Mouse (Mus musculus) frontal cortex, postnatal 25 days (tissue): Measurements from ENCODE around the gene Mospd3.
A peak's percentile ranks its signal among the peaks of the same experiment; 100 is the strongest.
"Not testable (repeated sequence)": the region's sequence is repeated elsewhere in the genome, so short reads cannot be mapped to it uniquely, and the experiment has no call there.

ENCODE experiments used
- DNase-seq, 2 experiments: peaks; one replicate each; pipeline ENCODE4 v3.0.0; 2022; ENCODE audit warnings: low spot score in 2 of 2

The Mospd3 gene

DNA sequence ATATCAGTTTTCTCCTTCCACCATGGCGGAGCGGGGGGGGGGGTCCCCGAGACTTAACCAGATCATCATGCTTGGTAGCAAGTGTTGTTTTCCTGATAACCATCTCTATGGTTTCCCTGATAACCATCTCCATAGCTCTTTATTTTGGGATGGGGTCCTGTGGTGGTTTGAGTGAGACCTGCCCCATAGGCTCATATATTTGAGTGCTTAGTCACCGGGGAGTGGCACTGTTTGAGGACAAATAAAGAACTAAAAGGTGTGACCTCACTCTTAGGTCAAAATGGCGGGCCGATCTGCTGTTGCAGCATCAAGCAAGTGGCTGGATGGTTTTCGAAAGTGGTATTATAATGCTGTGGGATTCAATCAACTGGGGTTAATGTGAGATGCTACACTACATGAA lies 14.5 kb upstream of the Mospd3 start:
- no peak for DNase-seq

DNA sequence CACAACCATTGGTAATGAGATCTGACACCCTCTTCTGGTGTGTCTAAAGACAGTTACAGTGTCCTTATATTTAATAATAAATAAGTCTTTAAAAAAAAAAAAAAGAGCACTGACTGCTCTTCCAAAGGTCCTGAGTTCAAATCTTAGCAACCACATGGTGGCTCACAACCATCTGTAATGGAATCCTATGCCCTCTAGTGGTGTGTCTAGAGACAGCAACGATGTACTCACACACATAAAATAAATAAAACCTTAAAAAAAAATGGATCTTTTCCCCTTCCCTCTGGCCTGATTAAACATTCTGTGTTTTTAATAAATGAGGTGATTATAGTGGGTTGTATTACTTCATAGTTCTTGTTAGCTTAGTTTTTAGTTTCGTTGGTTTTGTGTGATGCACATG lies 14.1 kb upstream of the Mospd3 start:
- not testable (repeated sequence) for DNase-seq

DNA sequence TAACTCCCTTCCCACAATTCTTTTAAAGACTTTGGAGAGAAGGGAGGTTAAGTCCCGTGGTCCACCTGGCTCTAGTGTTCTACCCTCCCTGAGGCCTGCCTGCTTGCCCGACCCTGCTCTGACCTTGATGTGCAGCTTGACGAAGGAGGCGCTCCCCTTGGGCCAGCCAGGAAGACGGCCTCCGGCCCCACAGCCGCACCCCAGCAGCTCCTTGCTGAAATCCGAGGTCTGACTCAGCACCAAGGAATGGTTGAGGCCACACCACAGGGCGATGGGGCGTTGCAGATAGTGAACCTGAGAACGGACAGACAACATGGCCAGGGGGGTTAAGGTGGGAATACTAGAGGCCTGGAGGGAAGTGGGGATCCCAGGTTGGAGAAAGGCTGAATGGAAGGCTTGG lies 12.7 kb upstream of the Mospd3 start, which contains the start of gene Pcolce:
Pcolce (minus strand) TSS at position 235 of the 400 bp plus-strand sequence.
- DNase-seq = no peak

DNA sequence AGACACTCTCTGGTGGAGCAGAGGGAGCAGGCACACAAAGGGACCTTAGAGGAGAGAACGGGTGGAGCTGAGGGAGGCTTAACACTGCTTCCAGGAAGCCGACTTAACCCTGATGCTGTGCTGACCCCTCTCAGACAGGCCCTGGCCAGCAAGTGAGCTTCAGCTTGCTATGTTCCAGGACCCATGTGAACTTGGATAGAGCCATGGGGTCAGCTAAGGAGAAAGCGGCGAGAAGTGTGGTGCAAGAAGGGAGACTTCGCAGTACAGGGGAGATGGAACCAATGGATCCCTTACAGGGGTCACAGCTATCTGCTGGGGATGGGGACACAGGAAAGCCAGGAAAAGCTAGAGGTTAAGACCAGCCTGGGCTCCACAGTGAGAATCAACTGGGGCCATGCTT lies 12.2 kb upstream of the Mospd3 start:
- no peak for DNase-seq

DNA sequence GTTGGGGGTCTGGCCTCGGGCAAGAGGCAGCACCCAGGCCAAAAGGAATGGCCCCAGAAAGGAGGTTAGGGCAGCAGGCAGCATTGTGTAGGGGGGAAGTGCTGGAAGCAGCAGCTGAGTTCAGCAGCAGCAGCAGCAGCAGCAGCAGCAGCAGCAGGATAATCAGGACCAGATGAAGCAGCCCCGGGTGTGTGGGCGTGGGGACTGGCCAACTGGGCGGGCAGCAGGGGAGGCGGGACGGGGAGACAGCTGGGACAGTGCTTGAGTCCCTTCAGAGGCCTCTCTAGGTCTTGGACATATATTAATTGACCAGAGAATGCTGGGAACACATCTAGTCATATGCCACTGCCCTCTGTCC lies 10.4 kb upstream of the Mospd3 start:
- DNase-seq = no peak

DNA sequence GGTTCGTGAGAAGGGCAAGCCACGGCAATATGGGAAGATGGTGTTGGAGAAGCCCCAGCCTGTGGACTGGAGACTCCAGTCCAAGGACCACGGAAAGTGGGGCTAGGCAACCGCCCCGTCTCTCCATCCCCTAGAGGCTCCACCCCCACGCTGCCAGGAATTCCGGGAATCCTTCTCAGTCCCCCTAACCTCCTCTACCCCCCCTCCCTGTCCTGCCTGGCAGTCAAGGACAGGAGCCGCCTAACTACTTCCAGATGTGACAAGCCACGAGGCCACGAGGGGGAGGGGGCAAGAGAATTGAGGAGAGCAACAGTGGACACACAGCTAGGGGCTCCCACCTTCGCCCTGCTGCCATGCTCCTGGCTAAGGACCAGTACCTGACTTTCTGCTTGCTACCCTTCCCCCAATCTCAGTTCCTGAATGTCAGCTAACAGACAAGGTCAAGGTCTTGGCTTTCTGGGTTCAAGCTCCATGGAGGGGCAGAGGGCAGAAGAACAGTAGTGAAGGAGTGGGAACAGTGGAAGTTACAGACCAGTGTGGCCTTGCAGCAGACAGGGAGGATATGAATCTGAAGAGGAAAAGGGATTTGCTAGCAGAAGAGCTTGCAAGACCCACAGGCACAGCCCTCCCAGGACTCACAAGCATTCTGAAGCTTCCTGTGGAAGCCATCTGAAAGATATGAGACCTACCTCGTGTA lies 9.8 kb upstream of the Mospd3 start:
- DNase-seq = no peak

DNA sequence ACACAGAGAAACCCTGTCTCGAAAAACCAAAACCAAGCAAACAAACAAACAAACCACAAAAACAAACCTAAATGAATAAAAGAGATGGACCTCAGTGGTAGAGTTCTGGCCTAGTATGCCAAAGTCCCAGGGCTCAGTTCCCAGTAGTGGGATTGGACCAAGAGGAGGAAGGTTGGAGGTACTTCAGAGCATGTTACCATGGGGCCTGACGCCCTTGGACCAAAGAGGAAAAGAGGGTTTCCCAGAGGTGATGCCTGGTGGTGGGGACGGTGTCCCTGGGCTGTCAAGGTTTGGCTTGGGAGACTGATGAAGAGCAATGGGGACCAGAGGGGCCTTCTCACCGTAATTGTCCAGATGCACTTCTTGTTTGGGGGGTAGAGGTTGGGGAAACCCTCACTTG lies 9.2 kb upstream of the Mospd3 start:
- DNase-seq = no peak

DNA sequence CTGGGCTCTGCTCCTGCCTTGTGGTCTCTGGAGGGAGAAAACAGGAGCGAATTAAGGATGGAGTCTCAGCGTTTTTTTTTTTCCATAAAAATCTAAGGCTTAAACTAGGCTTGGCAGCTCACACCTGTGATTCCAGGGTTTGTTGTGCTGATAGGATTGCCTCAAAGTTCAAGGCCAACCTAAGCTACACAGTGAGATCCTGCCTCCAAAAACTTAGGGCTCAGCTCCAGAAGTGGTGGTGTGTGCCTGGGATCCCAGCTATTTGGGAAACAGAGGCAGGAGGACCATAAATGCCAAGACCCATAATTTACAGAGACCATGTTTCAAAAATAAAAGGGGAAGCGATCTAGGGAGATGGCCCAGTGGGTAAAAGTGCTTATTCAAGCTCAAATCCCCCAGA lies 8.4 kb upstream of the Mospd3 start:
- no peak for DNase-seq

DNA sequence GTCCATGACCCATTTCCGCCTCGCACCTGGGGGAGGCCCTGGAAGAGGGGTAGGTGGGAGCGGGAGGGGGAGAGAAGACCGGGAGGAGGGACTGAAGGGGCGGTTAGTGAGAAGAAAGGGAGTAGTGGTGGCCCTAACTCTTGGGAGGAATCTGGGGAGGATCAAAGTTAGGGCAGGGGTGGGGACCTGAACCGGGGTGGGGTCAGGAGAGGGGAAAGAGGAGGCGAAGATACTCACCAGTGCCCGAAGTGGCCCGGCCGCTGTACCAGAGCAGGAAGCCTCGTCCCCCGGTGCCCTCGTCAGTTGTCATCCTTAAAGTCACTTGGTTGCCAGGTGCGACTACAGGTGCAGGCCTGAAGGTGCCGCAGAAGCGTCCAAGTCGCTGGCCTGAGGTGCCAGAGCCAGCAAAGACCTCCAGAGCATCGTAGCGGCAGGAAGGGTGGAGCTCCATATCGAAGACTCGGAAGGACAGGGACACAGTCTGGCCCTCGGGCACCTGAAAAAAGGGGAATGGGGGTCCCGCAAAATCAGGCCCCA lies 7.9 kb upstream of the Mospd3 start:
- DNase-seq = no peak

DNA sequence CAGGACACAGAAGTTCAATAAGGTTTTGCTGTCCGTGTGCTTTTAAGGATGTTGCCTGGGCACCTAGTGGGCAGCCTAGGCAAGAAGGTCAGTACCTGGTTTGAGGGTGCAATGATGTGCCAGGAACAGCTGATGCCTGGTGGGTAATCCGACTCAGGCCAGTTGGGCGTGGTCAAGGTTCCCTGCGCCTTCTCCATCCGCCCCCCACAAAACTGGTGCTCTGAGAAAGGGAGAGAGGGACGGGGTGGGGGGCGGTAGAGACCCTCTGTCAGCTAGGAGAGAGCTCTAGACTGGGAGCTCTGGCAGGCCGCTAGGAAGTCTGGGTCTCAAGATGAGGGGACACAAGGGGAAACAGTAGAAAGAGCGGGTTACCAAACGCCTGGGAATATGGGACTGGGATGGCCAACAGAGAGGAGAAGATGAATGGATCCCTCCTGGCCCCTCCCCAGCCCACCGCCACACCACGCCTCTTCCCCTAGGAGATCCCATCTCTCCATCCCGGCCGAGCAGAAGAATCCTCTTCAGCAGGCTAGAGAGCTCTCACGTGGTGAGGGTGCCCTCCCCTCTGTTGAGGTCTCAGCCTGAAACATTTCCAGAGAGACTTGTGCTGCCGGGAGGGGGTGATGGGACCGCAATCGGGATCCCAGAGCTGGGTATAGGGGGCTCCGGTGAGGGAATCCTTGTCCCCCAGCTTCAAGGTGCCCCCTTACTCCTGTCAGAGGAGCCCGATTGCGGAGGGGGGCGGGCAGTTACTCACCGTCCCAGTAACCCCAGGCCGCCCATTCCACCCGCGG lies 7.2 kb upstream of the Mospd3 start:
- DNase-seq = no peak

DNA sequence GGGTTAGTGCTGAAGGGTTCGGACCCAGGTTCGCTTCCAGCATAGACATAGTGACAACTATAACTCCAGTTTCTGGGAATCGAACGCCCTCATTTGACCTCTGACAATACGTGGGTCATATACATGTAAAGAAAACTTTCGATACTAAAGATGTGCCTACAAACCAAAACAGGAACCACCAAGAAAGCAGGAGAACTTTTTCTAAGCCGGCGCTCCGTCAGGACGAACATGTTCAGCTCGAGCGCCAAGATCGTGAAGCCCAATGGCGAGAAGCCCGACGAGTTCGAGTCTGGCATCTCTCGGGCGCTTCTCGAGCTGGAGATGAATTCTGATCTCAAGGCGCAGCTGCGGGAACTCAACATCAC lies 489 bp upstream of the Mospd3 start:
- no peak for DNase-seq

DNA sequence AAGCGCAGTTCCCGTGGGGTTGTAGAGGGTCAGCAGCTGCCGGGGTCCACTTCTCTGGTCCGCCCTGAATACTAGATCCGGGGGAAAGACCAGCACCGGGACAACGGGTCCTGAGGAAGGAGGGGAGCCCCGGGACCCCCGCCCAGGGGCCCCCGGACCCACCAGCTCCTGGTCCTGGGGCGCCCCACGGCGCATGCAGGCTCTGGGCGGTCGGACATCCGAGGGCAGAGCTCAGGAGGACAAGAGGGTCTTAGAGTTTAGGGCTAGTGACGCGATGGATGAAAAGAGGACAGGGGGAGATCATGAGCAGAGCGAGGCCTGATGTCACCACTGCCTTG lies 608 bp downstream of the Mospd3 start:
- no peak for DNase-seq

DNA sequence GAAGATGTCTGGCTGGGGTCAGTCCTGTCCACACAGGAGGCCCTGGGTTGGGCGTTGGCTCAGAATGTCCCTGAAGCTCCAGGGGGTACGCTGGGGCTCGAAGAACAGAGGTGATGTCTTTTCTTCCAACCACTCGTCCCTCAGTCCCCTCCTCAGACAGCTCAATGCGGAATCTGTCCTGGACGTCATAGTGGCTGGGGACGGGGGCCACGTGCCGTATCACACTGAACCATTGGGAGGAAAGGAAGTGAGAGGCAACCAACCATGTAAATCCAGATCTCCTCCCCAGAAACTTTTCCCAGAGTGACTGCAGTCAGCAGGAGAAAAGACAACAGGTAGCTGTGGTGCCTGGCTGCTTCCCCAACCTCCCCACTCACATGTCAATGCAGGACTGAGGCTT lies 1.3 kb downstream of the Mospd3 start:
- no peak for DNase-seq

DNA sequence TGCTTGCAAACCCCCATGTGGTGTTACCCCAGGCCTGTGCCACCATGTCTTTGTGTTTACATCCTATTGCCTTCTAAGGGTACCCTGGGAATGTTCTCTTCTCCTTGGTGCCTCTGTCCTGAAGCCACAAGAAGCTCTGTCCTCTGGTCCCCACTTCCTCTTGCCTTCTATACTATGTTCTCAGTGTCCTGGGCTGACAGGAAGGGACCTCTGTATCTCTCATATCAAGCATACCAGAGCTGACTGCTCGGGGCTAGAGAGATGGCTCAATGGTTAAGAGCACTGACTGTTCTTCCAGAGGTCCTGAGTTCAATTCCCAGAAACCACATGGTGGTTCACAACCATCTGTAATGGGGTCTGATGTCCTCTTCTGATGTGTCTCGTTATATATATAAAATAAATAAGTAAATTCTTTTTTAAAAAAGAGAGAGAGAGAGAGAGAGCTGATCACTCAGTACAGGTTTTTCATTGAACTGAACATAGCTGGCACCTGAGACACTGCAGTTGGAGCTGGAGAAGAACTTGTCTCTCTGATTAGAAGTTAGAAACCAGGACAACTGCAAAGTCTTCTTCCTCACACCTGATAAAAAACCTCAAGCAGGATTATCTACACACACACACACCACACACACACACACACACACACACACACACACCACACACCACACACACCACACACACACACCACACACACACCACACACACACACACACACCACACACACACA lies 2.6 kb downstream of the Mospd3 start:
- no peak for DNase-seq

DNA sequence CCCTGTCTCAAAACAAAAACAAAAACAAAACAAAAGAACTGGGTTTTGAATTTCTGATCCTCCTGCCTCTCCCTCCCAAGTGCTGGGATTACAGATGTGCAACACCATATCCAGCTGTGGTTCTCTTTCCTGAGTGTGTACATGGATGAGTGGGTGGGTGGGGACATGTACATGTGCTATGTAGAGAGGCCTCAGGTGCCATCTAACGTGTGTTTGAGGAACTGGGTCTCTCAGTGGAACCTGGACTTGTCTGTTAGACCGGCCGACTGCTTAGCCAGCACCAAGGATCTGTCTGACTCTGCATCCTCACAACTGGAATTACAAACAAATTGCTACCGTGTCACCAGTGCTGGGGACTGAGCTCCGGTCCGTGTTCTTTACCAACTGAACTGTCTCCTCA lies 3.2 kb downstream of the Mospd3 start:
- no peak for DNase-seq

DNA sequence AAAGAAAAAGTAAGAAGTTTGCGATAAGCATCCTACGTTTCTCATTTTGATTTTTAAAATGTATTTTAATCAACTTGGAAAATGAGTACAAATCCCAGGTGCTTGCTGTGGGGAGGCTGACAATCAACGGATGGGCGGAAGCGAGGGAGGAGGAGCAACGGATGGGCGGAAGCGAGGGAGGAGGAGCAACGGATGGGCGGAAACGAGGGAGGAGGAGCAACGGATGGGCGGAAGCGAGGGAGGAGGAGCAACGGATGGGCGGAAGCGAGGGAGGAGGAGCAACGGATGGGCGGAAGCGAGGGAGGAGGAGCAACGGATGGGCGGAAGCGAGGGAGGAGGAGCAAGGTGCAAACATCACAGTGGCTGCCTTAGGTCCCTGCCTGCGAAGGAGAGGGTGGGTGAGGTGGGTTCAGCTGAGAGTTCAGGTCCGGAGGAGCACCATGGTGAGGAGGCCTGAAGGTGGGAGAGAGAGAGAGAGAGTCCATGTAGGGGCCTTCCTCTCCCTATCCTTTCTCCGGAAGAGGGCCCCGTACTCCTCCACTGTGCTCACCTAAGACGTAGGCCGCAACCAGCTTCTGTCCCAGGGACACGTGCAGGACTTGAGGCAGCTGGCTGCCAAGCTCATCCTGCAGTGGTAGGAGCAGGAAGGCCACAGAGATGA lies 4.1 kb downstream of the Mospd3 start:
- no peak for DNase-seq

DNA sequence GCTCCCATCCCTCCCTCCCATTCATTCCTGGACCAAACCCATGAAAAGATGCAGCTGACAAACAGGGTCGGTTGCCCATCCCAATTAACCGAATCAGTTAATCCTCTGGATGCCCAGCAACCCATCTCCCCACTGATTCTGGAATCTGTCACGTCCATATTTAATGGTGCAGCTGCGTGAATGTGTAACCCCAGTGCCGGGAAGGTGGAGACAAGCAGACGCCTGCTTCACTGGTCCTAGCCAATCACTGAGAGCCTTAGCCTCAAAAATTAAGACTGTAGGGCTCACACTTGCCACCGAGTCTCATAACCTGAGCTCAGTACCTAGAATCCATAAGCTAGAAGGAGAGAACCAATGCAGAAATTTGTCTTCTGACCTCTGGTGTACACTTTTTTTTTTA lies 4.9 kb downstream of the Mospd3 start:
- no peak for DNase-seq

DNA sequence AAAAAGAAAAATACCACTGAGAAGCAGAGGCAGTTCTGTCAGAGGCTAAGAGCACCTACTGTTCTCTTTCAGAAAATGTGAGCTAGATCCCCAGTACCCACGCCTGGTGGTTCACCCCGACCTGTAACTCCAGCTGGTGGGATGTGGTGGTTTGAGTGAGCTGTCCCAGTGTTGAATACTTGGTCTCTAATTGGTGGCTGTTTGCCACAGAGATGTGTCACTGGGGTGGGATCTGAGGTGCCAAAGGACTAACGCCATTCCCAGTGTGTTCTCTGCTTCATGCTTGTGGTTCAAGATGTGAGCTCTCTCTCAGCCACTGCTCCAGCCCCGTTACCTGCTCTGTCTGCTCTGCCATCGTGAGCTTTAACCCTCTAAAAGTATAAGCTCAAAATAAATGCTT lies 10.4 kb downstream of the Mospd3 start:
- DNase-seq = no peak

DNA sequence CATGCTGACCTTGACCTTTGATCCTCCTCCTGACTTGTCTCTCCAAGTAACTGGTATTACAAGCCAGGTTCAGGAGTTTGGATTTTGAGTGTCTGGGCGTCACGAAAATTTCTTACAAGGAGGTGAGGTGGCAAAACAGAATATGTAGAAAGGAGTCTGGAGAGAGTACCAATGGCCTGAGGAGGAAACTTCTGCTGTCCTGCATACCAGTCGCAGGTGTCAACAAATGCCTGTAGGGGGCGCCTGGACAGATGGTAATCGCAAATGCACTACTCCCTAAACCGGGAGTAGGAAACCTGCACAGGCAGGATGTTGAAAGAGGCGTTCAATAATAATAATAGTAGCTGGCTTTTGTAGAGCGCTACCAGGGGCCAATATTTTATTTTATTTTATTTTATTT lies 15.9 kb downstream of the Mospd3 start:
- DNase-seq = no peak

DNA sequence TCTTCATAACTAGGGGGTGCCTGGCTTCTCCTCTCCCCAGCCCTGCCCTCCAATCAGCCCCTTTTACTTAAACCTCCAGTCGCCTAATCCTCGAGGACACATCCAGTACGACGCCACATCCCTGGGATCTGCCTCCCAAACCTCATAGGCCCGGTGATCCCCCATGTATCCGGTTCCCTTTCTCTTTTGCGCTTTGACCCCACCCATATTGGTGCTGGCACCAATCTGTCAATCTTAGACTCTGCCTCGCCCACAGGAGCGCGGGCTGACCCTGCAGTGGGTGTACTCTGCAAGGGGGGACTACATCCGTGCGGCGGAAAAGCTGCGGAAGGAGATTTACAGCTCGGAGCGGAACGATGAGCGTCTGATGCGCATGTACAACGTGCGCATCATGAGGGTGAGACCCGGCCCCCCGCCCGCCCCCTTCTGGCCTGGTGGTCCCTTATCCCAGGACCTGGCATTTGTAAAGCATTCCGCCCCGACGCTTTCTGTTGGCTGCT lies 17.1 kb downstream of the Mospd3 start:
- DNase-seq = peak in 1 of 2 experiments; percentile 46

DNA sequence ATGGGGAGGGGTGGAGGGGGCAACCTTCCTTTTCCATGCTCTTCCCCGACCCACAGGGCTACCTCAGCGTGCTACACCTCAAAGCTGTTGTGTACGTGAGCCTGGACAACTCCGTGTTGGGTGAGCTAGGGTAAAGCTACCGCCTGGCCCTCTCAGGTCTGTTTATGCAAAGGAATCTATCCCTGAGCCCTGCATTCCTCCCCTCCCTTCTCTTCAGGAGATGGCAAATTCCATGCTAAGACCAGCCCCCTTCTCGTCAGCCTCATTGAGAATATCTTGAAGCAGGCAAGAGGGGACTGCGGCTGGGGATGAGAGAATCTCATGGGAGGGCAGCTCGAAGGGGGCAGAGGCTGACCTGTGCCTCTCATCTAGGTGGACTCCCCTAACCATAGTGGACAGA lies 18.2 kb downstream of the Mospd3 start:
- DNase-seq = no peak

DNA sequence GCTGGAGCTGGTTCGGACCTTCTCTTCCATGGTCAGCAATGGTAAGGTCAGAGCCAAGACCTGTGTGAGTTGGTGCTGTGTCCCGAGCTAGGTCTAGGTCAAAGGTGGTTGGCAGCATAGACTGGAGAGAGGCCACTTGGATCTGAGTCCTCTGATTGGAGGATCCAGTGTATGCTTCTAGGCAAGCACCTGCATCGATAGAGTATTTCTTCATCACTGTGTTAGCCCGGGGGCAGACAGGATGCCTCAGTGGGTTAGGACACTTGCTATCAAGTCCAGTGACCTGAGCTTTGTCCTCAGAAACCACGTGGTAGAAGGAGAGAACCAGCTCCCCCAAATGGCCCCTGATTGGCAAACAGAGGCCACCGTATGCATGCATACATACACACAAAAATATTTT lies 20.6 kb downstream of the Mospd3 start:
- no peak for DNase-seq
